In the genomic region with DNA sequence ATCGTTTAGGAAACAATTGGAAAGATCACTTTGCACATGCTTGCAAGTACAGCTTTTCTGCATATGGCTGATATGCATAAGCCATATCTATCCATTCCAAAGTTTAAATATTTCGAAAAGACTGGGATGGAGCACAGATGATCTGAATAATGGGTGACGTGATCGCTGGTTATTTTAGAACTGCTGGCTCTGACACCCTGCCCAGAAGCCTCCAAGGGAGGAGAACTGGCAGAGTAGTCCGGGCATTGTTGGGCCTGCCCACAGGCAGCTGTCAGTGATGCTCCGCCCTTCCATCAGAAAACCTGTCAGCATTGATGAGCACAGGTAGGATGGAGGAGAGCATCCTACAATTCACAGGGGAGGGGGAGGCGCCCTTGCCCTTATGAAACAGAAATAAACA, we compare ENCODE assay signal across 16 mouse cellular contexts. TPM values are rescaled to one million over a fixed set of nuclear protein-coding genes. Genes with fewer than 3 reads are reported as not detected.
DNase-seq lines count a peak whose midpoint lies in the region; TF ChIP-seq lines count a peak whose summit lies in the region.
"Had no signal": no experiment of that assay in that cellular context is flagged by ENCODE, and none has a peak within 500 bp of the region (broad histone marks: within the 10 kb centered on the region; RNA-seq: fewer than 3 reads in every experiment).

No protein-coding gene starts in this region.

- DNase-seq in heart, adult 18-20 months = peak; percentile 33 to 38
- DNase-seq in heart, adult 9 months (ENCODE audit: low spot score in 2 of 2) = no peak
- peak; percentile 61 for DNase-seq in brain, adult 2 months (ENCODE audit: low read depth, low spot score)
- peak; percentile 47 to 78 for DNase-seq in layer of hippocampus, adult 2 months (ENCODE audit: low spot score in 2 of 2)
- DNase-seq in right cerebral cortex, adult 2 months (ENCODE audit: low spot score in 2 of 2) = peak; percentile 44 to 58
- DNase-seq in spleen, postnatal 36 days (ENCODE audit: low spot score in 2 of 2) = no peak
- no peak for DNase-seq in embryo, embryonic 9.5 days (ENCODE audit: extremely low spot score)
- DNase-seq: cerebellum, postnatal 10 days; embryo, embryonic 11 days; gastrocnemius, postnatal 36 days; liver; lung, embryonic 14.5 days; thymus, postnatal 36 days had no signal

- TF ChIP-seq CTCF in layer of hippocampus, adult 2 months (conservative IDR thresholded peaks at IDR 0.05) = 0 out of 2 replicates have a peak, but pooled peaks have one; percentile 13

- H3K27ac ChIP-seq in layer of hippocampus, adult 2 months = peak overlapping the region; percentile 59
- H3K27ac ChIP-seq: forebrain, embryonic 15.5 days; midbrain, embryonic 15.5 days had no signal

- H3K4me3 ChIP-seq in layer of hippocampus, adult 2 months = no peak overlapping the region; the same call in 1 of the 2 replicates
- H3K4me3 ChIP-seq: forebrain, embryonic 15.5 days; midbrain, embryonic 15.5 days had no signal

RNA-seq across cellular contexts. Expression of gene Popdc3, which starts 41.1 kb away (rescaled TPM):
- total RNA-seq in heart, adult 18-20 months (2021) = 10 to 100 TPM; 32.8 to 35.7 TPM
- 1 to 10 TPM; 4.0 to 7.3 TPM for total RNA-seq in layer of hippocampus, adult 2 months (2021)
- total RNA-seq: megakaryocyte progenitor cell, adult 5-6 weeks had no signal

Comparison
In these comparisons a context has a peak if more than half of its experiments do, and no peak if none do; other contexts are left out.
1. DNase-seq: peak in heart, adult 18-20 months (2 of 2), brain, adult 2 months (single experiment), layer of hippocampus, adult 2 months (2 of 2) and right cerebral cortex, adult 2 months (2 of 2); none in heart, adult 9 months (0 of 2), spleen, postnatal 36 days (0 of 2) and embryo, embryonic 9.5 days (single experiment).
2. RNA of gene Popdc3, which starts 41.1 kb away (total RNA-seq): 32.8 to 35.7 TPM in heart, adult 18-20 months; 4.0 to 7.3 TPM in layer of hippocampus, adult 2 months; every median in the first group is over 4 times any median in the second.